Mouse (Mus musculus) induced T-regulatory cell, adult 2 months (primary cell): Measurements from ENCODE around the gene Vwf.
A peak's percentile ranks its signal among the peaks of the same experiment; 100 is the strongest.

Experiments
- DNase-seq: peaks from one replicate; pipeline ENCODE4 v3.0.0-alpha.2; 2012; ENCODE audit warnings: low read depth

Gene Vwf

DNA sequence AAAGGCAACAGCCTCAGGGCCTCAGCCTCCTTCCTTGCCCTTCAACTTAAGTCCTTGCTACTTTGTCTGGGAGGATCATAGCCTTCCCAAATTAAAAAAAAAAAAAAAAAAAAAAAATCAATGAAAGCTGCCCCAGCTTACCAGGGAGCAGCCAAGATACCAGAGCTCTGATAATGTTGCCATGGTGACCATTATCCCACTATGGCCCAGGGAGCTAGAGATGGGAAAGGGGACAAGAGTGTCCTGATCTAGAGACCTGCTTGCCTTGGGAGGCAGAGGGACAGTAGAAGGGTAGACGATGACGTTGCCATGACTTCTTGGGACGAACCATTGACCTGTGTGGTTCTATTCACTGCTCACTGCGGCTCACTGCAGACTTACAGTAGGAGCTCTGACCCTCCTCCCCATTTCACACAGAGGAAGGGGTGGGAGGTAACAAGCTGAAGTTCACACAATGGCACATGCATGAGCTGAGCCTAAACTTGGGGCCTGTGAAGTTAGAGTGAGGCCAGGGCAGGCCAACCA lies 39.5 kb downstream of the Vwf start:
- no peak for DNase-seq

DNA sequence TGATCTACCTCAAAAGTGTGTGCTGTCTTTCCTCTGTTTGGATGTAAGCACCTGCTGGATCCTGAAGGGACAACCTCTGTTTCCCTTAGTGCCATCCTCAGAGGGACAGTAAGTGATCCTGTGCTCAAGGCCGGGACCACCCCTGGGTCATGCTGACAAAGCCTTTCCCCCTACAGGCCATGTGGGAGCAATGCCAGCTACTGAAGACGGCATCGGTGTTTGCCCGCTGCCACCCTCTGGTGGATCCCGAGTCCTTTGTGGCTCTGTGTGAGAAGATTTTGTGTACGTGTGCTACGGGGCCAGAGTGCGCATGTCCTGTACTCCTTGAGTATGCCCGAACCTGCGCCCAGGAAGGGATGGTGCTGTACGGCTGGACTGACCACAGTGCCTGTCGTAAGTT lies 41.7 kb downstream of the Vwf start:
- DNase-seq: no peak

DNA sequence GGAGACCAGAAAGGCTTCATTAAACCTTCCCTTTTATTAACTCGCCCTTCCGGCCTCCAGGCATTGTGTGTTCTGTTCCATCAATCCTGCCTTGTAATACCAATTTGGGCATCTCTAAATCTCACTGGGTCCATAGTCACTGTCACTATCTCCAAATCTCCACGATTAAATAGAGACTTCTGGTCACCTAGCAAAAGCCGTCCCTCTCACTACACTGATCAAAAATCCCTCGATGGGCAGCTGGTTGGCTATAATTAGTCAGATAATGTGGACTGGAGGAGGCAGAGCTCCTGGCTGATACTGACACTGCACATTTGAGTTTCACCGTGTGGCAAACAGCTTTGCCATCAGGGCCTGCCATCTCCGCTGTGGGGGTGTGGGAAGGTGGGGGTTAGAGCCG lies 42.5 kb downstream of the Vwf start:
- DNase-seq: no peak

DNA sequence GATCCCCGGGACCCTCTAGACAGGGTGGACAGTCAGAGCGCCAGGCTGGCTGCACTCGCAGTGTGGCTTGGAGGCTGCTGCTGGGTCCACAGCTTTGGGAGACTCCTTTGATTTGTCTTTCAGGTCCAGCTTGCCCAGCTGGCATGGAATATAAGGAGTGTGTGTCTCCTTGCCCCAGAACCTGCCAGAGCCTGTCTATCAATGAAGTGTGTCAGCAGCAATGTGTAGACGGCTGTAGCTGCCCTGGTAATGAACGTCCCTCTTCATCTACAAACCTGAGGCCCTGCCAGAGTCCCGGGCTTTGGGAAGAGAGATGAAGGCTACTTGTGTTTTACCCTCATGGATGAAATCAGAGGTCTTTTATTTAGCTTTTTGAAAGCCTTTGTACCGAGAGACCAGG lies 43.5 kb downstream of the Vwf start:
- DNase-seq: no peak

DNA sequence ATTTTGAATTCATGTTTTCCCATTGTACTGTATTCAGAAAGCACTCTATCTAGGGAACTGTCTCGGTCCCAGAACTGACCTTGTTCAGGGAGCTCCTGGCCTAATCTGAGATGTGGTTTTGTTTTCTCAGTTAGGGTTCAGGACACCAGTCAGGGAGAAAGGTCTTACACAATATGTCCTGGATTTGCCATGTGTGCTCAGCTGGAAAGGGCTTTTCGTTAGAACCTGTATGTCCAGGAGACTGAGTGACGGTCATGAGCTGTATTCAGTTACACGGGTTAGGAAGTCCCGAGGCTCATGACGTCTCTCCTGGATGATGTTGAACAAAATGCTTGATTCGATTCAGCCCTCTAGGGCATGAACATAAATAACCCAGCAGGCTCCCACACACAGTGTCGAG lies 43.9 kb downstream of the Vwf start:
- no peak for DNase-seq

DNA sequence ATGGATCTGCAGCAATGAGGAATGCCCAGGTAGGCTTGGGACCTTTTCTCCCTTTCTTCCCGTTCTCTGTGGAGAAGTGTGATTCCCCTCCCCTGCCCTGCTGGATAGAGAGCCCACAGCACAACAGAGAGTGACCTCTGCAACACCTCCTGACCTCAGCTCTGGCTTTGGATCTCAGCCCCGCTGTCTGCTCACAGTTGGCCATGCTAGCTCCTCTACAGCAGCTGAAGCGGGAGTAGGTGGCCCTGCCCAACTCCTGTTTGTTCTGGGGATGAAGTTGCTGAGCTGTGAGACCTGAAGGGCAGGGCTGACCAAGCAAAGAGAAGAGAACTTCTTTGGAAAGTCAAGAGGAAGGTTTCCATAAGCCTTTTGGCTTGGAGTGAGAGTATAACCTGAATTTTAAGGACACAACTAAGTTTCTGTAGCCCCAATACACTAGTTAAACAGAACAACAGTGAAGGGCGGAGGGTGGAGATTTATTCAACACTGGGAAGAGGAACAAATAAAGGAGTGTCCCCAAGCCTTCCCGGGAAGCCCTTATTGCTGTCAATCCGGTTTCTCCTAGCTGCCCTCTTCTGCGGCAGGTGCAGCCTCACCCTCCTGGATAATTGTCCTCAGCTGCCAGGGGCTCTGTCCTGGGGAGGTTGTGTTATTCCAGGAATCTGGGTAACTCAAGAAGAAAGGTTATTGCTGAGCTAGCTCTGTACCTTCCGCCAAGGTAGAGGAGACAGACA lies 45.2 kb downstream of the Vwf start:
- DNase-seq: no peak

DNA sequence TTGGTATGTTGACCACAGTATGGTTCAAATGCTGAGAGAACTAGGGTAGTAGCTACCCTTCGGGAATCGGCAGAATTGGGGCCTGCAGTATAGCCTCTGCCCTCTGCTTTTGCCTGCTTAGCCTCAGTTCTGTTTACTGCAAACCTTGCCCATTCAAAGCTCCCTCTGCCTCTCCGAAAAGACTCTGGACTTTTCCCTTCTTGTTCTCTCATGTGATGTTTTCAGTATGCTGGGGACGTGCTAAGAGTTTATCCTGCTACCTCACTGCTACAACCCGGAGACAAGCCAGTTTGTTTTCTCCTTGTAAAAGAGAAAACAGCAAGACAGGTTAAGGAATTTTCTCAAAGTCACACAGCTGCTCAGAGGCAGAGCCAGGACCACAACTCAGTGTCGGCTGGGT lies 46.0 kb downstream of the Vwf start:
- DNase-seq: no peak

DNA sequence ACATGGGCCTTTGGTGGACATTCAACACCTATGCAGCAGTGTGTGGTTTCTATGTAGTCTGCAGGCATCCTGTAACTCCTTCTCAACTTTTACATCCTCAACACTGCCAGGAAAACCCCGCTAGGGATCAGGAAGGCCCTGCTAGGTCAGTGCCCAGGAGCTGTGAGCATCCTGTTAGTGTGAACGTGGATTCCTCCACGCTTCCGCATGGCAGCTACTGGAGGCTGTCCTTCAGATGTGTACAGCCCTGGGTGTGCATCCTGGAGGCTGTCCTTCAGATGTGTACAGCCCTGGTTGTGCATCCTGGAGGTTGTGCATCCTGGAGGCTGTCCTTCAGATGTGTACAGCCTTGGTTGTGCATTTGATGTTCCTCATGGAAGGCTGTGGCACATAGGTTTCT lies 47.7 kb downstream of the Vwf start:
- no peak for DNase-seq

DNA sequence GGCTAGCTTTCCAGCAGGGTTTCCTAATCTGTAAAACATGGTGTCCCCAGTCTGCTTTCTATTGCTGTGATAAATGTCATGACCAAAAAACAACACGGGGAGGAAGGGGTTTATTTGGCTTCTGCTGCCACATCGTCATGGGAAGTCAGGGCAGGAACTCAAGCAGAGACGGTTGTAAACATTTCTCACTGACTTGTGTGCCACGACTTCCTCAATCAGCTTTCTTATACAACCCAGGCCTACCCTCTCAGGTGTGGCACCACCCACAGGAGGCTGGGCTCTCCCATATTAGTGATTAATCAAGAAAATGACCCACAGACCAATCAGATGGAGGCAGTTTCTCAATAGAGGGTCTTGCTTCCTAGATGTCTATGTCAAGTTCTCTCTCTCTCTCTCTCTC lies 48.3 kb downstream of the Vwf start:
- no peak for DNase-seq

DNA sequence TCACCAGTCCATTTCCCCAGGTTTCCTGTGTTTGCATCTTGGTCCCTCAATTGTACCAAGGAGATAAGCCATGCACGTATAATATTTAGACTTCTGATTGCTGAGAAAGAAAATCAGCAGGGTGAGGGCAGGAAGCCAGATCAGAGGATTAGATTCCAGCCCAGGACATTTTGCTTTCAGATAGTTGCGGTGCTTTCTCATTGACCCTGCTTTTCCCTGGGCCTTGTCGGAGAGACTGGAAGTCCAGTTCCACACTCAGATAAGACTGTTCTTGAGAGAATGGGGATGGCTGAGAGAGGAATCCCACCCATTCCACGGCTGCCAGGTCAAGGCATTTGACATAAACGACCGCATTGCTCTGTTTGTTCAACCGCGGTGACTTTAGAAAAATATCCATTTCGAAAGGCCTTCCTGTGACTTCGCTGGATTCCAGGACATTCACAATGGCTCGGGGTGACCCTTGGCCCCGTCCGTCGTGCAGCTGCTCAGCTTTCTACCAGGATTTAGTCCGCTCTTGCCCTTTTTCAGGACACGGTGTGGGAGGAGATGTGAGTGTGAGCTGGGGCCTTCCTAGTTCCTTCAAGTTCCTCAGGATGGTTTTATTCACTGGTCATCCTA lies 50.2 kb downstream of the Vwf start:
- DNase-seq: no peak

DNA sequence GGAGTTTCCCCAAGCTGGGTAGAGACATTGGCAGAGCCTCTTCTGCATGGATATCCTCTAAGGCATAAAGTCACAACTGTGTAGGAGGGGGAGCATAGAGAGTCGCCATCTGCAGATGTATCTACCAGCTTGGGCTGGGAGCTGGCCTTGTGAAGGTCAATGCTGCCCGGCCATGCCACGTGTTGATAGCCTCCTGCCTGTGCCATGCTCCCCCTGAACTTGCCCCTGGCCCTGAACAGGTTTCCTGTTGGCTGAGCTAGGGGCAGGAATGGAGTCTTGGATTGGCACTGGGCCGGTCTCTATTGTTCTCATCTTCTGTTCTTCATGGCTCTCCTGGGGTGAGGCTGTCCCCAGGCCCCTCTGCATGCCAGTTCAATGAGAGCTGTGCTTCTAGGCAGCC lies 51.1 kb downstream of the Vwf start:
- no peak for DNase-seq

DNA sequence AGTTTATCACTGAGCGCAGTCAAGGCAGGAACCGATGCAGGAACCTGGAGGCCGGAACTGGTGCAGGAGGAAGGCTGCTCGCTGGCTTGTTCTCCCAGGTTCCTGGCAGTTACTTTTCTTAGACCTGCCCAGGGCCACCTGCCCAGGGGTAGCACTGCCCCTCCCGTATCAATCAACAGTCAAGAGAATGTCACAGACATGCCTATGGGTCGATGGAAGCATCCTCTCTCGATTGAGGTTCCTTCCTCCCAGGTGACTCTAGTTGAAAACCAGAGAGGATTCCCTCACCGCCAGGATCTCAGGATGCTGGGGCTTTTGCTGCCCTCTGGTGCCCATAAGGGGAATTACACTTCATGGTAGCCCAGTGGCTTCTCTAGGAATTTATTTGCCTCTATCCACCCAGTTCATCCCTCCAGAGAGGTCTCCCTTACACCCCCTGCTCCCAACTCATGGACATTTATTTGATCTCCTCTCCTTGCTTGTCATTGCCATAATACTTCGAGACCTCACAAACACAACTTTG lies 53.5 kb downstream of the Vwf start:
- peak; percentile 80 for DNase-seq

DNA sequence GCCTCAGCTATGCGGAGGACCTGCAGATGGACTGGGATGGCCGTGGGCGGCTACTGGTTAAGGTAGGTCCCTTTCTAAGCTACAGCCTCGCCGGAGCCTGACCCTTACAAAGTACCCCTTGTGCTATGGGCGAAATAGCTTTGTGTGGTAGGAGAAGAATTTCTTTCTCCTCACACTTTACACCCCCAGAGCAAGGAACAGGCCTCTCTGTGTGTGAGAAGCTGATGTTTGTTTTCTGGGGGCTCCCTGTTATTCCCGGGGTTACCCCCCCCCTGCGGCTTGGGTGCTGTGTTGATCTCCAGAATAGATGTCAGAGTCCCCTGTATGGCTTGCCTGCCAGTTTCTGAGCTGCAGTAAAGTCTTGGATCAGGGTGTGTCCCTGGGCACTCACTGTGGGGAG lies 54.1 kb downstream of the Vwf start:
- no peak for DNase-seq

DNA sequence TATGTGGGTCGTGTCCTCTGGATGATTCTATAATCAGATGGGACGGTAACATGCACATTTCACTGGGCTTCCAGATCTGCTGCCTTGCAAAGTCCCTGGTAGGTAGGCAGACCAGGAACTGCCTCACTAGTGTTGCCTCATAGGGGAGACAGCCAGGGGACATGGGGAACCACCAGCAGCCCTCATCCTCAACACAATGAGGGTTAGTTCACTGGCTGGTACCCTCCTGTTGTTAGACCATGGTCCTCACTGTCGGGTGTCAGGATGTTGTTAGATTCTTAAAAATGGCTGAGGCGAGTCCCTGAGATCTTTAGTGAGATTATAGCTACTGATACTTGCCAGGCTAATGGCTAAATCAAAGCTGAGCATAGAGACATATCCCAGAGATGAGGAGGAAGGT lies 54.6 kb downstream of the Vwf start:
- no peak for DNase-seq

DNA sequence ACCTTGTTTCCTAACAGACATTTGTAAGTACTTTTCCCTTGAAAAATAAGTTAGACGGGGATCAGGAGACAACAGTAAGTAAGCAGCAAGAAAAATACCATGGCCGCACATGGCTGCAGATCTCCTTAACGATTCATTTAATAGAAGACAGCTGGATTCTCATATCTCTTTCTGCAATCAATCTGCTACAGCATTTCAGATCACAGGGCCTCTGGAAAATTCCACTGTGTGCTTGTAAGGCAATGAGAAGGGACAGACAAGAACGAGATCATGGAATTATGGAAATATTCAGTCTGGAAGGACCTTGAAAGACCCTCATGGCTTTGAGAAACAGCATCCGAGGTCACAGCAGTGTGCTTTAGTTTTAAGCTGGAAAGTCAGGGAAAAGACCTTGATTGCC lies 55.2 kb downstream of the Vwf start:
- no peak for DNase-seq

DNA sequence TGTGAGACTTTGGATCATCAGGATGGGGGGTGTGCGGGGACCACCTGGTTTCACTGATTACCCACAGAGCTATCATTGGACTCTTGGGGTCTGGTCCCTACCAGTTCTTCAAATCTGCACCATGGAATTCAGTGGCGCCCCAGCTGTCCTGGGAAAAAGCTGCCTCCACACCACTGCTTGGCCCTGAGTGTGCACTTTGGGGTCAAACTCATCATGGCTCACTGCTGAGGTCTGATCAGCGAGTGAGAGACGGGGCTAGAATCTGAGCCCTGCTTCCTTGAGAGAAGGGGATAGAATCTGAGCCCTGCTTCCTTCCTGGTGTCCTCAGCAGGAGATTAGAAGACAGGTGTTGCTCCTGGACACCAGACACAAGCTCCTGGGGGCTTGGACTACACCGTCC lies 55.8 kb downstream of the Vwf start:
- no peak for DNase-seq

DNA sequence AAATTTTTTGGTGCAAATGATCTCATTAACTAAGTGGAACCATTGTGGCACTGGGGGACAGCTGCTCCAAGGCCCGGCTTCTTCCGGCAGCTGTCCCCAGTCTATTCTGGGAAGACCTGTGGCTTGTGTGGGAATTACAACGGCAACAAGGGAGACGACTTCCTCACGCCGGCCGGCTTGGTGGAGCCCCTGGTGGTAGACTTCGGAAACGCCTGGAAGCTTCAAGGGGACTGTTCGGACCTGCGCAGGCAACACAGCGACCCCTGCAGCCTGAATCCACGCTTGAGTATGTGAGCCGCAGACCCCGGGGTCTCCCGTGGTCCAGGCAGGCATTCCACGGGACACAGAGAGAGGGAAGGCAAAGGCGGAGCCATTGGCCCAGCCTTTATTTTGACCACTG lies 56.7 kb downstream of the Vwf start:
- DNase-seq: peak; percentile 80

DNA sequence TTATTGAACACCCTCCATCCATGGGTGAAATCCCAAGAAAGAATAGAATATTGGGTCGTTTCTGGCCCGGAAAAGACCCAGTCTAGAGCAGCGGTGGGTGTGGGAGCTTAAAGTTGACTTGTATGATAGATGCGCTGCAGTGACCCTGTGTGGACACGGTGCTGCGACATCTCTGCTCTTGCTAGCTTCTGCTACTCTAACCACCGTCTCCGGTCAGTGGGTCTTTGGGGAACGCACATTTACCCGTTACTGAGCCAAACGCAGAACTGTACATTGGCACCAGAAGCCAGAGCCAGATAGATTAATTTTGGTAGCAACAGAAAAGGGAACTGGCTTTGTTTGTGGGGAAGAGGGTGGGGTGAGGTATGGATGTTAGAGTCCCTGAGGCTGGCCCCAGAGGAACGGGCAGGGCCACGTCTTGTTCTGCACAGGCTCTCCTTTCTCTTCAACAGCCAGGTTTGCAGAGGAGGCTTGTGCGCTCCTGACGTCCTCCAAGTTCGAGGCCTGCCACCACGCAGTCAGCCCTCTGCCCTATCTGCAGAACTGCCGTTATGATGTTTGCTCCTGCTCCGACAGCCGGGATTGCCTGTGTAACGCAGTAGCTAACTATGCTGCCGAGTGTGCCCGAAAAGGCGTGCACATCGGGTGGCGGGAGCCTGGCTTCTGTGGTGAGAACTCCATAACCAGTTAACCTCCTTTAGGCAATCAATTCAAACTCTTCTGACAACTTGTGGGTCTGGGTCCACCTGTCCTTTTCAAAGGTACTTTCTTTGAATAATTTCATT lies 57.3 kb downstream of the Vwf start:
- no peak for DNase-seq

DNA sequence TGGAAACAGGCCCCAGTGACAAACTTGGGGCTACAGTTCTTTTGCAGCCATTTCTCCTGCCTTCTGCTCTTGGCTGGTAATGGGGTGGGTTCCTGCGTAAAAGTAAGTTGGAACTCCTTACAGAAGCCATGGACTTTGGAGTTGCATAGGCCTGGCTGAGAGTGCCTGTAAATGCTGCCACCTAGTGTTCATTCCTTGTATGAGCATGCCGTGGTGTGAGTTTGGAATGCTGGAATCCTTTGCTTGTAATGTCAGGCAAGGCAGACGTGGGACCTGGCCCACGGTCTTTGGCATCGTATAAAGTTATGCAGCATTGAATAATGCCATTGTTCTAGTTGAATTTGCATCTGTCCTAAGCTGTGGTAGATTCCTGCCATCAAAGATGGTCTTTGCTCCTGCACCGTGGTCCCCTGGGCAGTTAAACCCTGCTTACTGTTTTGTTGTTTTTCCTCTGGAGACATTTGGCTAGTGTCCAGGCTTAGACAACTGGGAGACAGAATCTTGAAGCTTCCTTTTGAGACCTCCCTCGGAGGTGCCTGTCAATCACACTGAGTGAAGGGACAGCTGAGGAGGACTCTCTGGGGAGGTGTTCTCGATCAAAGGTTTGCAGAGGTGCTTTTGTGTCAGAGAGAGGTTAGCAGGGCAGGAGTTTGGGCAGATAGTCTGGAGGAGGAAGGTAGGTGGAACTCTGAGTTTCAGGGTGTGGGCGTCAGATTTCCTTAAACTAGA lies 58.1 kb downstream of the Vwf start:
- DNase-seq: peak; percentile 72

DNA sequence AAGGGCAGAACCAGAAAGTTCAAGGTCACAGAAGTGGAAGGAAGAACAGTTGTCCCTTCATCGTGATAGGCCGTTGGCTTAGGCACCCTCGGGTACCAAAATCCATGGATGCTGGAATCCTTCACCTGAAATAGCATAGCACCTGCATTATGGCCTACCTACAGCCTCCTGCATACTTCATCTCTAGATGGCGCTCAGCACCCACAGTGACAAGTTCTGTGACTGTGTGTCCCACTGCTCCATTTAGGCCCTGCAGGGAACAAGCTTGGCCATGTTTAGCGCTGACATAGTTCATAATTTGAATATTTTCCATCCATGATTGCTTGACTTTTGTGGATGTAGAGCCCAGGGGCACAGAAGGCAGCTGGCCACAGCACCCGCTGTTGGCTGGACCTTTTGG lies 62.5 kb downstream of the Vwf start:
- DNase-seq: no peak

DNA sequence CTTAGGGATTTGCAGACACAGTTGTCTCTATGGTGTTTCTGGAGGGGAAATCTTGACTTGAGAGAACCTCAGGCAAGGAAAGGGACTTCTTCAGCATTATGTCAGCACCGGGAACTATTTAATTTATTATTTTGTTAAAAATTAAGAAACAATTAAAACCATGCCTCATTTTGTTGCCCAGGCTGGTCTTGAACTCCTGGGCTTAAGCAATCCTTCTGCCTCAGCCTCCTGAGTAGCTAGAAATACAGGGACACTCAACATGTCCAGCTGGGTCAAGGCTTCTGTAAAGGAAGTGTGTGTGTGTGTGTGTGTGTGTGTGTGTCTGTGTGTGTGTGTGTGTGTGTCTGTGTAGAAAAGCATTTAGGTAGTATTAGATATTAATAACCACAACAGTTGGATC lies 71.3 kb downstream of the Vwf start:
- DNase-seq: no peak

DNA sequence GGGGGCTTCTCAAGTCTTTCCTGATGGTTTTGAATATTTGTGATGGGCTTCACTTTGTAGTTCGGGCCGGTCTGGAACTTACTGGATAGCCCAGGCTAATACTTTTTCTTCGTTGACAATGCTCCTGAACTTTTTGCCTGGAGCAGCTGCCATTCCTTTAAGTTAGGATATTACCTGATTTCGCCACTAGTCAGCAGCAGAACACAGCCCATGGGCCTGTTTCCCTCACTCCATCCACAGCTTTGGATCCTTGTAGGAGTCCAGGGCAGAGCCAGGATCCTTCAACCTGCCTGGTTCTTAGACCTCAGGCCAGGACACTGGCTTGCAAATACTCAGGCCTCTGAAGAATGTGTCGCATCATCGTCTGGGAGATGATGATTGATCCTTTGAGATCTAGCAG lies 74.2 kb downstream of the Vwf start:
- no peak for DNase-seq
